Mouse (Mus musculus) adrenal gland, postnatal 0 days (tissue): ENCODE data around the gene Gm5737. TPM values are rescaled to one million over a fixed set of nuclear protein-coding genes. Genes with fewer than 3 reads are reported as not detected.

Experiments
- polyA plus RNA-seq: library from polyadenylated mRNA; unstranded; fragments of >200 nt; fragmentation: Nextera tagmentation; extraction: Ambion mirVana; gene quantifications from 2 replicates; pipeline ENCODE4 v1.2.1, GENCODE M21; 2015

Gm5737 gene
- polyA plus RNA-seq, result not detected in 2 replicates

GRCm38 (mm10) chr7:120811834-120812415 lies at the start of gene Gm5737:
TSS of gene Gm5737 (plus strand) at chr7:120812365.

DNA sequence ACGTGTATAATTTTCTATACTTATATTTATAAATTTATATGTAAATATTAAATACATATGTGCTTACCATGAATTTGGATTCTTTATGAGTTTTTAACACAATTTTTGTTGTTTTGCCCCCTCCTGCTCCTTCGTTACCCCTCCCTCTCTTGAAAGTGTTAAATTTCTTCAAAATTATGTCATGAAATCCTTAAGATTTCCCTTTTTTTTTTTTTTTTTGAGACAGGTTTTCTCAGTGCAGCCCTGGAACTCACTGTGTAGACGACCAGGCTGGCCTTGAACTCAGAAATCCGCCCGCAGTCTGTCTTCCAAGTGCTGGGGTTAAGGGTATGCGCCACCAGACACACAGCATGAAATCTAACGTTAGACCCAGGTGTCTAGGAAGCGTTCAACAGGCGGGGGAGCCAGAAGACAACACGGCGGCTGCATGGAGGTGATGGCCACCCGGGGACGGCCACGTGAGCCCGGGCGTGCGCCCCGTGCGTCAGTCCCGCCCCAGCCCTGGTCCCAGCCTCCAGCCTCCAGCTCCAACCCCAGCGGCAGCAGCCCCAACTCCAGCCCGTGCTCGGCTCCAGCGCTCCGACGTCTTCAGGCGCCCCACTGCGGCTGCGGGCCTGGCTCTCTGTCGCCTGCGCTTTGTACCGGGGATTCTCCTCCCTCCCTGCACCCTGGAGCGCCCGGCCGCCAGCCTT lies 30.3 kb downstream of the Gm5737 start, which contains the start of gene Eef2k:
Gene Eef2k (plus strand): TSS at position 487 of the 692 bp plus-strand sequence.

Other genes starting within 250 kb of the Gm5737 start
- gene Uqcrc2, start 177.2 kb upstream of the Gm5737 start, polyA plus RNA-seq, result 199 and 243 TPM in 2 replicates
- gene Pdzd9, start 142.0 kb upstream of the Gm5737 start, polyA plus RNA-seq, result 0.16 and 0.25 TPM in 2 replicates
- 9.2 and 10.7 TPM in 2 replicates for gene Mosmo, start 134.7 kb upstream of the Gm5737 start, polyA plus RNA-seq
- gene Vwa3a, start 73.0 kb upstream of the Gm5737 start, polyA plus RNA-seq, result 0.25 and 0.54 TPM in 2 replicates
- gene Eef2k, start 30.5 kb downstream of the Gm5737 start, polyA plus RNA-seq, result 25.6 and 29.4 TPM in 2 replicates
- gene Polr3e, start 105.4 kb downstream of the Gm5737 start, polyA plus RNA-seq, result 12.3 and 20.2 TPM in 2 replicates
- gene Cdr2, start 169.9 kb downstream of the Gm5737 start, polyA plus RNA-seq, result 6.3 and 6.6 TPM in 2 replicates
- gene Mfsd13b, start 170.1 kb downstream of the Gm5737 start, polyA plus RNA-seq, result 0.43 and 0.94 TPM in 2 replicates
- 107 and 132 TPM in 2 replicates for gene Mettl9, start 222.1 kb downstream of the Gm5737 start, polyA plus RNA-seq